Mouse (Mus musculus): Measurements from ENCODE around the gene Pitpnm2. TPM values are rescaled to one million over a fixed set of nuclear protein-coding genes. Genes with fewer than 3 reads are reported as not detected.

Pitpnm2 gene
- total RNA-seq, 2 experiments from 2014 or later: 233 to 375 TPM

DNA sequence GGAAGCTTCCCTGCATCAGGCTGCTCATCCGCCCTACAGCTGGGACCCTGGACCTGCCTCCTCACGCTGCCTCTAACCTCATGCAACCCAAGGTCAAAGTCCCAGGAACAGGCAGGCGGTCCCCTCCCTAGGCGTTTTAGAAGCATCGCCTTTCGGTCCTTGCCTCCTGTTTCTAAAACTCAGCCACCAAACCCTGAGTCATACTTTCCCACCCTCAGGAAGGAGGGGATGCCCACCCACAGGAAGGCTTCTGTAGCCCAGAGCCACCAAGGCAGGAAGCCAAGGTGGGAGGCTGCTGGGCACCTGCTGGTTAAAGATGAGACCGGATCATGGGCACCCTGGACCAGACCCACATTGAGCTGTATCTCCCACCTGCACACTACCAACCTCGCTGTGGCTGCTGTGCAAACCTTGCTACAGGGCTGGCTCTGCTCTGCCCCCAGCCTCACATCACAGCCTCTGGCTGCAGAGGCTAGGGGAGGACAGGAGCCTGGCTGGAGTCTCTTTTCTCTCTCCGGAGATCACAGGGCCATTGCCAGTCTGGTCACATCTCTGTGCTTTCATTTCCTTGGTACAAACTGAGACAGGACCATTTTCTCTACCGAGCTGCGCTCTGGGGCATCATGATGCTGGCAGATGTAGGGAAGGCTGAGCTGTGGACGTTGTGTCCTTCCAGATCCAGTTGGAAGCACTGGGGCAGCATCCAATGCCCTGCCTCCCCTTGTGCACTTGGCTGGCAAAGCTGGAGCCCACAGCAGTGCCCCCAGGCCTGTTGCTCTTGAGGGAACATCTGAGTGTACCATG, 61.9 kb downstream of the Pitpnm2 start:
- peak; percentile 77 to 78 for DNase-seq (ENCODE audit: low spot score in 2 of 2)
- intact Hi-C loops (cut with DNase I): loop anchor here (1.0 to 2.0 kb wide), 3 partner anchors 12 to 61 kb away; partner anchors contain the start of gene Pitpnm2

DNA sequence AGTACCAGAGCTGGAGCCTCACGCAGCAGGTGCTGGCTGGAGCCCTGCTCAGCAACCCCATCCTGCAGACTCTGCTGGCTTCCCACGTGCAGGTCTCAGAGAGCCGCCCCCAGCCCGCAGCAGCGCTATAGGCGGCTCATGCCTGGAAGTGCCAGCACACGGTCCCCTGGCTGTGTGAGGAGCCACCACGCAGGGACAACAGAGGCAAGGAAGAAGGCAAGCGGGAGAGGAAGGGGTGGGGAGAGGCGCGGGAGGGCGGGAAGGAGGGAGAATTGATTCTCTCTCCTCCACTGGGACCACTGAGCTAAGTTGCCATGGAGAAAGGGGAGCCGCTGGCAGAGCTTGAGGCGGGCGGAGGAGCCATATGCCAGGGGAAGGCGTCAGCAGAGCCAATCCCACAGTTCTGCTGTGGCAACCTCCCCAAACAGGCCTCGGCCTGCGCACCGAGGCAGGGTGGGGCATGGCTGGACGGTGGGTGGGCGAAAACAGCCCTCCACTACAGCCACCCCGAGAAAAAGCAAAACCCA, 62.5 kb downstream of the Pitpnm2 start:
- DNase-seq (ENCODE audit: low spot score in 2 of 2): peak; percentile 71 to 84
- intact Hi-C loops (cut with DNase I): loop anchor here (1.0 to 2.0 kb wide), 3 partner anchors 12 to 62 kb away; partner anchors contain the start of gene Pitpnm2

- intact Hi-C loops (cut with DNase I): loop anchor here (2.0 kb wide), 1 partner anchor 62 kb away; the partner anchor contains the start of gene Pitpnm2
- peak; percentile 58 to 73 for DNase-seq (ENCODE audit: low spot score in 2 of 2)
These were observed 63.1 kb downstream of the Pitpnm2 start for GRCm38 (mm10) chr5:124186465-124186854.

DNA sequence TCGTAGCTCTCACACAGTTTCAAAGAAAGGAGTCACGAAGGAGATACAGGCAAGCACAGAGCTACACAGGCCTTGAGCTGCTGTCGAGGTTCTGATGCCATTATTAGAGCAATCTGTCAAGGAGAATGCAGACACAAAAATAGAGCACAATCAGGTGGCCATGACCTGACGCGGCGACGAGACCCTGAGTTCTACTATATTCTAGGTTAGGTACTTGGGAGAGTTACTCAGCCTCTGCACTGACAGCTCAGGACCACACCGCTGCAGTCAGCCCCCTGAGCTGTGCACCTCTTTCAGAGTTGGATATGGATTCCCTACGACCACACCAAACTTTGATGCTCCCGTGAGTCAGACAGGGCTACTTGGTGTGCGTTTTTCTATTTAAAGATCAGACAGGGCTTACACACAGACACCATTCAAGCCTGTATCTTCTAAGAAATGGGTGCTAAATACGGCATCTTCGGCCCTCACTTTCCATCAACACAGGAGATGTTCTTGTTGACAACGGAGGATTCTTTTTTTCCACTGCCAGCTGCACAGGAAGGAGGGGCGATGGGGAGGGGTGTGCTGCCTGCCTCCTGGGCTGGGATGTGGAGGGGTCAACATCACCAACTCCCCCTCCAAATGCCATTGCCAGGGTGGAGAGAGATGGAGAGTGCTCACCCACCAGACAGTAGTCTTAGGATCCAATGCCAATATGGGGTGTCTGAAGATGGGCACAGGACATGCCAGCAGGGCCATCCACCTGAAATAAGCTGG, 63.7 kb downstream of the Pitpnm2 start:
- intact Hi-C loops (cut with DNase I): loop anchor here (2.0 kb wide), 1 partner anchor 63 kb away; the partner anchor contains the start of gene Pitpnm2
- DNase-seq (ENCODE audit: low spot score in 2 of 2): peak in 1 of 2 experiments; percentile 37

GRCm38 (mm10) chr5:124184898-124185701, 64.5 kb downstream of the Pitpnm2 start:
- DNase-seq (ENCODE audit: low spot score in 2 of 2): peak; percentile 53 to 60
- intact Hi-C loops (cut with DNase I): no loop called here

DNA sequence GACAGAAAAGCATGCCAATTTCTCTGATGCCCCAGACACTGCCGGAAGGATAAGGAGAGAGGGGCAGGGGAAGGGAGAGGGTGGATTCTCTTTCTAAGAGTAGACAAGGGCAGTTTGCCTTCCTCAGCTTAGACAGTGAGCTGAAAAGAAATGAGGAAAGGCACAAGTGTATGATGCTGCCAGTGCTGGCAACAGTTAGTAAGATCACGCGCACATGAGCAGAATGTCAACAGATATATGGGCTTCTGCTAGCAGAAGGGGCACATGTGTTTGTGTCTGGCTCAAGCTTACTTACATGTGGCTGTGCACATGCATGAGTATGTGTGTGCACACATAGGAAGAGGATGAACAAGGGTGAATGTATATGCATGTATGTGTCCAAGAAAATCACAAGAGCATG, 65.4 kb downstream of the Pitpnm2 start:
- peak in 1 of 2 experiments; percentile 20 for DNase-seq (ENCODE audit: low spot score in 2 of 2)
- intact Hi-C loops (cut with DNase I): no loop called here

DNA sequence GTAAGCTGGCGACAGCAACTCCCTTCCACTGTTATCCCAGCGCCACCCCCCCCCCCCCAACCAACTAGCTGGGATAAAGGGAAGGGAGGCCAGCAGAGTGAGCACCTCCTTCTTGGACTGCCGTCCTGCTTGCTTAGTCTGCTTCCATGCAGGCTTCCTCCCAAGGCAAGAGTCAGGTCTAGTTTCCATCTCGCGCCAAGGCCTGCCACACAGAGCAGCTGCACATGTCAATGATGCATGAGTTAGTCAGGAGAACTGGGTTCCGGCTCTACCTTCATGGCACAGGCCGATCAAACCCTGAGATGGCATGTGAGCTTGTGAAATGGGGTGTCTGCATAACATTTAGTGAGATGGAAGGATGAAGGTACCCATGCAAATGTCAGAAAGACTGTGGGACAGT, 66.9 kb downstream of the Pitpnm2 start:
- intact Hi-C loops (cut with DNase I): no loop called here
- no peak for DNase-seq (ENCODE audit: low spot score in 2 of 2)

DNA sequence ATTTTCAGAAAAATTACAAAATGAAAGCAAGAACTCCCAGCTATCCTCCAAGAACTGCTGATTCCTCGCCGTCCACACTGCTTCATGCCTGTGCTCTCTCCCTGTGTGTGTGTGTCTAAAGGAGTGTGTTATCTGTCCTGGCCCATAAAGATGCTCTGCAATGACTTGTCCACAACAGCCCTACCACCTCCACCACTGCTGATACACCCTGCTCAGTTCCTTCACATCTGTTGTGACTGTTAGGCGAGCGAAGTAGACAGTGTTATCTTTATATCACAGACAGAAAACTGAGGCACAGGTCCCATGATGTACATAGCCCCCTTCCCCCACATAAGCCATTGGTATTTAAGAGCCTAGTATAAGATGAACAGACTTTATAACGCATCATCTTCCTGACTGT, 67.5 kb downstream of the Pitpnm2 start:
- intact Hi-C loops (cut with DNase I): no loop called here
- no peak for DNase-seq (ENCODE audit: low spot score in 2 of 2)

GRCm38 (mm10) chr5:124180500-124181167, 68.9 kb downstream of the Pitpnm2 start:
- no peak for DNase-seq (ENCODE audit: low spot score in 2 of 2)
- intact Hi-C loops (cut with DNase I): no loop called here

GRCm38 (mm10) chr5:124179411-124179810, 70.1 kb downstream of the Pitpnm2 start:
- intact Hi-C loops (cut with DNase I): no loop called here
- no peak for DNase-seq (ENCODE audit: low spot score in 2 of 2)

DNA sequence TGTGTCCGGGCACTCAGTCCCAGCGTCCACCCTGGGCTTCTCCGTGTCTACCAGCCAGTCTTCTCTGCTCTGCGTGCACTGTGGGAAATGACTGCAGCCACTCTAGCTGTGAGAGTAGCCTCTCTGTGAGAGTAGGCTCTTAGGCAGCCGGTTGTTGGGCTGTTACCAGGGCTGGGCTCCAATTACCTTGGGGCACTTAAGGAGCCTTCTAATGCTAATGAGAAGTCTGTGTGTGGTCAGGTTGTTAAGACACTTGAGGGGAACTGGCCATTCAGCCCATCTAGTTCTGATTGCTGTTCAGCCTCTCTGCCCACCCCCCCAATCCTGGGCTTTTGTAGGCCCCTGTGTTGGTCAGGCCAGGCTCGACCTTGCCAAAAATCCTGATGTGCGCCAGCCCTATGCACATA, 72.8 kb downstream of the Pitpnm2 start:
- intact Hi-C loops (cut with DNase I): no loop called here
- peak in 1 of 2 experiments; percentile 7 for DNase-seq (ENCODE audit: low spot score in 2 of 2)

DNA sequence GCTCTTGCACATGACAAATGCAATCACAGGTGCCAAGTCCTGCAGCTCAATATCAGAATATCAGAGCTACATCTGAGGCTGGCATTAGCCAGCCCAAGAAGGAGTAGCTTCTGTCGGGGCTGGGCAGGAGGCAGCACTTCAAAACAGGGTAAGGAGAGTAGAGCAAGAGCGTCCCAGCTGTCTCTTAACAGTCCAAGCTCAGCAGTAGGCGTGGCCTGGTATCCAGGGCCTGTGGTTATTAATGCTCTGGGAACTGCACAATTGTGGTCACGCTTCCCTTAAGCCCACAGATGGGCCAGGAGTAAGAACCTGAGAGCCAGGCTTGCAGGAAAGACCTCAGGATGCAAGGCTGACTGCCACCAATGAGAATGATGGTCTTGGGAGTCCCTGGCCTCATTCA, 74.4 kb downstream of the Pitpnm2 start:
- intact Hi-C loops (cut with DNase I): loop anchor here (1.0 kb wide), 1 partner anchor 12 kb away; no protein-coding TSS in a partner anchor
- no peak for DNase-seq (ENCODE audit: low spot score in 2 of 2)

DNA sequence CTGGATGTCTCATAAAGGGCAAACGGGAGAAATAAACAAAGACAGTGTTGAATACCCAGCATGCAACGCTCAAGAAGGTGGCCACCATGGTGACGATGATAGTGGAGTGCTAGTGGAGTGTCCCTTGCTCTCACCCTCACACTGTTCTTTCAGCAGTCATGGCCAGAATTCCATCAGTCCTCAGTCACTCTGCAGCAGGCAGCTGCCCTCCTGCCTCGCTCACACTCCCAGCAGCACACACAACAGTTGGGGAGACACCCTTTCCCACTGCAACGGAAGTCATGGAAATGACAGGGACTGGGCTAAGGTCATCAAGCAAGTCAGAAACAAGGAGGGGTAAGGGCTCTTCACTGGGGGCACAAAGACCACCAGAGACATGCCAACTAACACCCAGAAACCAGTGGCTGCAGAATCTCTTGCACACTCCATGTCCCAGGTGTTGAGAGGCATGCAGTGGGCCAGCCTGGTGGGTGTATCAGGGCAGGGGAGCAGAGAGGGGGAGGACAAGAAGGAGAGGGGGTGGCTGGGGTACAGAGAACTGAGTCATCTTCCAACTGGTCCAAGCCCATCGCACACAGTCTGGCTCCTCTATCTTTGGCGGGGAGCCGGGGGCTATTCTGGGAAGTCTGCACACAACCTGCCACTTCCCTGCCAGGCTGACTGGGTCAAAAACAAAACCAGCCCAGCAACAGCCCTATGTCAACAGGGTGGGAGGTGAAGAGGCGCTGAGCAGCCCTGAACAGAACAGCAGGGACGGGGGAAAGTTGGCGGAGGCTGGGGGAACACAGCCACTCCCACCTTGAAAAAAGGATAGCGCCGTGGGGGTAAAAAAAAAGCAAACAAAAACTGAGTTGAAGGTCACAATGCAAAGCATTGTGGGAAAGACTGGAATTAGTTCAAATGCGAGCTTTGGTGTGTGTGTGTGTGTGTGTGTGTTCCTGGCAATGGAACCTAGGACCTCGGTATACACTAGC, 76.3 kb downstream of the Pitpnm2 start:
- intact Hi-C loops (cut with DNase I): loop anchor here (5.0 kb wide), 1 partner anchor 79 kb away; no protein-coding TSS in a partner anchor
- DNase-seq (ENCODE audit: low spot score in 2 of 2): peak; percentile 83 to 85

DNA sequence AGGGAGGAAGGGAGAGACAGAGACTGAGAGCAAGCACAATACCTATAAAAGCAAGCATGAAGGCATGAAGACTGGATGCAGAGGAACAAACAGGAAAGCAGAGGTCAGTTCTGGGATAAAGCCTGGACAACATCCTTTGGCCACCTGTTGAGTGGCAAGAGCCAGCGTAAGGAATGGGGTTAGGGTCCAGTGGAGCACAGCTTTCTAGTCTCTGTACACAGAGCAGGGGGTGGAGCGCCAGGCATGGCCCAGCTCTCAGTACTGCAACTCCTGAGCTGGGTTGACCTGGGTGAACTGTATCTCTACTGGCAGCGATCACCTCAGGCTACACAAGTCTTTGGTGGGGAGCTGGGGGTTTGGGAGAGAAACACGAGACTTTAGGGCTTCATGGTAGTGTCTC, 77.3 kb downstream of the Pitpnm2 start:
- DNase-seq (ENCODE audit: low spot score in 2 of 2): no peak
- intact Hi-C loops (cut with DNase I): loop anchor here (5.0 kb wide), 1 partner anchor 80 kb away; no protein-coding TSS in a partner anchor

DNA sequence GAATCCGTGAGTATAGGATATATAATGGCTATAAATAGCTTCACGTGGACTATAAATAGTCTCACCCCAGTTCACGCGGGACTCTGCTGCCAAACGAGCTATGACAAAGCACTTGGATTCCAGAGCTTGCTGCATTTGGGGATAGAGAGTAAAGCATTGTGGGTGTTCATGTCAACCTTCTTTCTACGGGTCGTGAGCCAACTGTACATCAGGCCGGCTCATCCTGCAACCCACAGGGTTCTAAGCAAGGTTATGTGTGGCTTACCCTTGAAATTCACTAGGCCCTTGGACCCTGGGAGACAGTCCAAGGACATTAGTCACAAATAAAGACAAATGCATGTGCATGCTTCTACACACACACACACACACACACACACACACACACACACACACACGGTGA, 77.8 kb downstream of the Pitpnm2 start:
- intact Hi-C loops (cut with DNase I): loop anchor here (5.0 kb wide), 1 partner anchor 81 kb away; no protein-coding TSS in a partner anchor

GRCm38 (mm10) chr5:124169224-124169621, 80.3 kb downstream of the Pitpnm2 start:
- intact Hi-C loops (cut with DNase I): loop anchor here (5.0 kb wide), 1 partner anchor 53 kb away; no protein-coding TSS in a partner anchor
- no peak for DNase-seq (ENCODE audit: low spot score in 2 of 2)

More for the DNA sequence above, 77.8 kb downstream of the Pitpnm2 start:
- no peak for DNase-seq (ENCODE audit: low spot score in 2 of 2)

- DNase-seq (ENCODE audit: low spot score in 2 of 2): no peak
- intact Hi-C loops (cut with DNase I): loop anchor here (5.0 kb wide), 1 partner anchor 54 kb away; no protein-coding TSS in a partner anchor
These were observed 80.9 kb downstream of the Pitpnm2 start for GRCm38 (mm10) chr5:124168428-124169223.

Data from left cerebral cortex, postnatal 36 days (tissue).